Mouse (Mus musculus) kidney, postnatal 0 days (tissue): Measurements from ENCODE around the gene Cd320. TPM values are rescaled to one million over a fixed set of nuclear protein-coding genes. Genes with fewer than 3 reads are reported as not detected.
"Not testable (repeated sequence)": the region's sequence is repeated elsewhere in the genome, so short reads cannot be mapped to it uniquely, and the experiment has no call there.

Source experiments
- ATAC-seq: fragments of 200-750 bp; cut with Nextera tagmentation; replicated peaks from 2 replicates; pipeline ENCODE4 v1.8.0; 2017; ENCODE audit warnings: low read depth, moderate number of reproducible peaks, moderate TSS enrichment, moderate library complexity; ENCODE audit not compliant: low FRiP score
- DNase-seq: peaks from one replicate; pipeline ENCODE4 v3.0.0-alpha.2; 2016; ENCODE audit warnings: low spot score
- H3K27ac ChIP-seq: fragments of 300-500 bp; sonication (generic); 2 replicates; pipeline ENCODE4 v1.5.1; 2014; ENCODE audit warnings: mild to moderate bottlenecking
- H3K27me3 ChIP-seq: fragments of 300-500 bp; sonication (generic); 2 replicates; pipeline ENCODE4 v1.6.1; 2014; ENCODE audit warnings: low read length, mixed read lengths; ENCODE audit not compliant: insufficient read depth
- H3K36me3 ChIP-seq: fragments of 300-500 bp; sonication (generic); 2 replicates; pipeline ENCODE4 v1.6.1; 2014; ENCODE audit warnings: low read length, mixed read lengths; ENCODE audit not compliant: insufficient read depth
- H3K4me1 ChIP-seq: fragments of 300-500 bp; sonication (generic); replicated peaks from 2 replicates; pipeline ENCODE4 v1.6.1; 2014; ENCODE audit warnings: antibody characterized with exemption, low read length, mixed read lengths; ENCODE audit not compliant: insufficient read depth
- H3K4me2 ChIP-seq: fragments of 300-500 bp; sonication (generic); 2 replicates; pipeline ENCODE4 v1.6.1; 2014; ENCODE audit warnings: mild to moderate bottlenecking, low read length, moderate library complexity, mixed read lengths
- H3K4me3 ChIP-seq: fragments of 300-500 bp; sonication (generic); replicated peaks from 2 replicates; pipeline ENCODE4 v1.5.1; 2014; ENCODE audit warnings: low read depth, low read length
- H3K9ac ChIP-seq: fragments of 300-500 bp; sonication (generic); 2 replicates; pipeline ENCODE4 v1.6.1; 2014; ENCODE audit warnings: low read depth, low read length
- H3K9me3 ChIP-seq: fragments of 300-500 bp; sonication (generic); replicated peaks from 2 replicates; pipeline ENCODE4 v1.6.1; 2016; ENCODE audit warnings: low read length, inconsistent platforms, mixed read lengths
- CTCF ChIP-seq: IDR thresholded peaks from 2 replicates; pipeline ENCODE4 v1.5.1; 2016; ENCODE audit warnings: antibody characterized with exemption, low read depth, mild to moderate bottlenecking, moderate library complexity
- WGBS: fragments of 180-500 bp; shearing (Covaris S2); extraction: QIAGEN DNeasy Blood & Tissue Kit; methylation state at CpG from one replicate; pipeline ENCODE4 v1.1.7; 2014; 5-methylcytosine and 5-hydroxymethylcytosine counted together
- microRNA-seq: library from miRNA; unstranded; fragments of <30 nt; microRNA quantifications from one replicate; pipeline ENCODE4, GENCODE M21; 2016
- polyA plus RNA-seq: library from polyadenylated mRNA; unstranded; fragments of >200 nt; fragmentation: Nextera tagmentation; extraction: Ambion mirVana; gene quantifications from 2 replicates; pipeline ENCODE4 v1.2.1, GENCODE M21; 2015

Cd320 gene
- polyA plus RNA-seq, 1 experiment from 2014 or later: 109 TPM

- TF ChIP-seq CTCF: peak; percentile 37; the same call in 1 of the 2 replicates
- ATAC-seq, H3K36me3 ChIP-seq, H3K4me1 ChIP-seq, H3K4me3 ChIP-seq, H3K9ac ChIP-seq, H3K9me3 ChIP-seq, H3K27me3 ChIP-seq, H3K27ac ChIP-seq, H3K4me2 ChIP-seq, DNase-seq: not testable (repeated sequence)
- WGBS: 70% methylated on average over 6 of the region's 6 CpGs
These were observed 49.0 kb downstream of the Cd320 start for GRCm38 (mm10) chr17:33891892-33892291.

- no peak for ATAC-seq
- H3K4me1 ChIP-seq: no peaks in the 10 kb centered on the region
- no peak for TF ChIP-seq CTCF
- 25% methylated on average over 7 of the region's 7 CpGs for WGBS
- no peak overlapping the region for H3K9ac ChIP-seq
- no peak overlapping the region for H3K4me2 ChIP-seq
- no peaks in the 10 kb centered on the region for H3K27me3 ChIP-seq
- no peaks in the 10 kb centered on the region for H3K9me3 ChIP-seq
- H3K27ac ChIP-seq: no peak overlapping the region
- no peaks in the 10 kb centered on the region for H3K36me3 ChIP-seq
- no peak for DNase-seq
- H3K4me3 ChIP-seq: no peak overlapping the region
These were observed 49.5 kb downstream of the Cd320 start for GRCm38 (mm10) chr17:33892429-33892828.

- ATAC-seq, H3K4me1 ChIP-seq, H3K4me2 ChIP-seq, DNase-seq, H3K27me3 ChIP-seq, H3K4me3 ChIP-seq, H3K36me3 ChIP-seq, H3K9ac ChIP-seq, H3K9me3 ChIP-seq, H3K27ac ChIP-seq: not testable (repeated sequence)
- WGBS: 69% methylated on average over 4 of the region's 4 CpGs
These were observed 50.1 kb downstream of the Cd320 start for GRCm38 (mm10) chr17:33893011-33893410.

DNA sequence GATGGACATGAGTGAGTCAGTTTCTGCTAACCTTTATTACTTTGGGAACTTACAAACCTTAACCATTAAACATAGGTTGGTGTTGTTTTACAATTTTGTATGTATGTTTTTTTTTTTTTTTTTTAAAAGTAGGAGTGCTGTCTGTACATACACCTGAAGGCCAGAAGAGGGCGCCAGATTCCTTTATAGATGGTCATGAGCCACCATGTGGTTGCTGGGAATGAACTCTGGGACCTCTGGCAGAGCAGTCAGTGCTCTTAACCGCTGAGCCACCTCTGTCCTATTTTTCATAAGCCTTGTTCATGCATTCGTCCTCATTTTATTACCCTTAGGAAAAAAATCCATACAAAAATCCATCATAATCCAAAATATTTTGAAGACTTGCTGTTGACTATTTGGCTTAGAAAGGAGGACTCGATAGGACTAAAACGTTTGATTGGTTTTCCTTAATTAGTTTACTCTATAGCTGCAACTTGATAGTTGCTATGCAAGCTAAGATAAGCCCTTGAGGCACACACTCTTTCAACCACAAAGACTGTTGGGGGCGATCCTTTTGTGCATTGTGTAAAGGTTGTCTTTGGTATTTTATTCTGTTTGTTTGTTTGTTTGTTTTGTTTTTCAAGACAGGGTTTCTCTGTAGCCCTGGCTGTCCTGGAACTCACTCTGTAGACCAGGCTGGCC, 54.4 kb downstream of the Cd320 start:
- WGBS: 46% methylated on average over 6 of the region's 6 CpGs
- no peak overlapping the region for H3K4me2 ChIP-seq
- peak; percentile 89 for TF ChIP-seq CTCF
- no peaks in the 10 kb centered on the region for H3K27me3 ChIP-seq
- peak; percentile 85 for DNase-seq
- H3K27ac ChIP-seq: no peak overlapping the region
- no peaks in the 10 kb centered on the region for H3K36me3 ChIP-seq
- H3K9ac ChIP-seq: no peak overlapping the region
- H3K4me1 ChIP-seq: no peaks in the 10 kb centered on the region
- no peak; the same call in 1 of the 2 replicates for ATAC-seq
- no peaks in the 10 kb centered on the region for H3K9me3 ChIP-seq
- no peak overlapping the region for H3K4me3 ChIP-seq

DNA sequence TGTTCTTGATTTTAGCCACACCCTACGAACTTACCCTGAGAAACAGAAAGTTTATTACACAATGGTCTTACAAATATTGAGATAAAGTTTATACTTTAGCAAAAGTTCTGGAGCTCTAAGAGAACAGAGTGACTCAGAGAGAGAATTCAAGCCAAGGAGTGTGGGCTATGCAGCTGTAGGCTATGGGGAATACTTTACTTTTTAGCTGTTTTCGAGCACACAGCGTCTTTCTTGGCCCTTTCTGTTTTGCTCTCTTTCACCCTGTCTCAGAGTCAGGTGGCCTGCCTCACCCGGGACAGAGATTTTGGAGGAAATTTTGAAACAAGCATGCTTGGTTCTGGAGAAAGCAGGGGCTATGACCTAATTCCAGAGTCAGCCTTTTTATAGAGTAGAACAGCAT, 55.3 kb downstream of the Cd320 start:
- not testable (repeated sequence) for ATAC-seq, H3K27me3 ChIP-seq, H3K27ac ChIP-seq, H3K4me3 ChIP-seq, H3K4me1 ChIP-seq, H3K4me2 ChIP-seq, H3K9me3 ChIP-seq, H3K36me3 ChIP-seq, H3K9ac ChIP-seq, DNase-seq
- 87% methylated on average over 4 of the region's 4 CpGs for WGBS

Small RNA genes within 50 kb of the gene (microRNA-seq; reads per million reads assigned to microRNA genes)
- not detected for gene Gm27740

Other genes starting within 250 kb of the Cd320 start
- gene Zfp414, start 214.0 kb upstream of the Cd320 start, polyA plus RNA-seq: 42.9 and 44.3 TPM in 2 replicates
- gene Pram1, start 205.0 kb upstream of the Cd320 start, polyA plus RNA-seq: 0.36 and 0.56 TPM in 2 replicates
- gene Hnrnpm, start 156.2 kb upstream of the Cd320 start, polyA plus RNA-seq: 248 and 273 TPM in 2 replicates
- gene March2, start 124.4 kb upstream of the Cd320 start, polyA plus RNA-seq: 61.7 and 64.9 TPM in 2 replicates
- gene Rab11b, start 82.6 kb upstream of the Cd320 start, polyA plus RNA-seq: 207 and 216 TPM in 2 replicates
- gene Angptl4, start 61.3 kb upstream of the Cd320 start, polyA plus RNA-seq: 51.4 and 58.9 TPM in 2 replicates
- 57.5 and 70.4 TPM in 2 replicates for gene Kank3, start 32.6 kb upstream of the Cd320 start, polyA plus RNA-seq
- gene Rps28, start 18.5 kb upstream of the Cd320 start, polyA plus RNA-seq: 1,262 and 1,465 TPM in 2 replicates
- 574 and 620 TPM in 2 replicates for gene Ndufa7, start 18.5 kb upstream of the Cd320 start, polyA plus RNA-seq
- not detected in 2 replicates for gene Gm7029, start 30.7 kb downstream of the Cd320 start, polyA plus RNA-seq
- 3.4 TPM in 2 replicates for gene Kifc1, start 47.6 kb downstream of the Cd320 start, polyA plus RNA-seq
- gene Platr17, start 62.0 kb downstream of the Cd320 start, polyA plus RNA-seq: 0.29 TPM in 1 of 2 replicates, not detected in the other
- 33.4 and 39.5 TPM in 2 replicates for gene Daxx, start 66.3 kb downstream of the Cd320 start, polyA plus RNA-seq
- gene Tapbp, start 72.8 kb downstream of the Cd320 start, polyA plus RNA-seq: 50.6 and 53.2 TPM in 2 replicates
- 19.8 TPM in 2 replicates for gene Zbtb22, start 72.8 kb downstream of the Cd320 start, polyA plus RNA-seq
- 22.2 TPM in 2 replicates for gene Rgl2, start 86.5 kb downstream of the Cd320 start, polyA plus RNA-seq
- 147 and 150 TPM in 2 replicates for gene Pfdn6, start 97.3 kb downstream of the Cd320 start, polyA plus RNA-seq
- 20.1 and 20.3 TPM in 2 replicates for gene Wdr46, start 97.6 kb downstream of the Cd320 start, polyA plus RNA-seq
- gene B3galt4, start 108.4 kb downstream of the Cd320 start, polyA plus RNA-seq: 6.7 and 8.1 TPM in 2 replicates
- 37.7 and 40.7 TPM in 2 replicates for gene Vps52, start 112.7 kb downstream of the Cd320 start, polyA plus RNA-seq
- gene Rps18, start 112.9 kb downstream of the Cd320 start, polyA plus RNA-seq: 2,059 and 2,304 TPM in 2 replicates
- gene H2-K1, start 157.3 kb downstream of the Cd320 start, polyA plus RNA-seq: 76.0 and 82.2 TPM in 2 replicates
- 17.9 and 23.3 TPM in 2 replicates for gene Ring1, start 181.6 kb downstream of the Cd320 start, polyA plus RNA-seq
- 64.9 and 65.7 TPM in 2 replicates for gene H2-Ke6, start 185.0 kb downstream of the Cd320 start, polyA plus RNA-seq
- gene Slc39a7, start 188.6 kb downstream of the Cd320 start, polyA plus RNA-seq: 149 and 165 TPM in 2 replicates
- 42.3 and 46.1 TPM in 2 replicates for gene Rxrb, start 188.7 kb downstream of the Cd320 start, polyA plus RNA-seq
- gene Col11a2, start 196.3 kb downstream of the Cd320 start, polyA plus RNA-seq: 1.4 and 1.6 TPM in 2 replicates
- 0.83 and 0.95 TPM in 2 replicates for gene H2-Oa, start 249.2 kb downstream of the Cd320 start, polyA plus RNA-seq